Mouse (Mus musculus) thymus, postnatal 25 days (tissue): ENCODE results near the gene Pithd1.
A peak's percentile ranks its signal among the peaks of the same experiment; 100 is the strongest.
"Not testable (repeated sequence)": the region's sequence is repeated elsewhere in the genome, so short reads cannot be mapped to it uniquely, and the experiment has no call there.

Experiments used
- DNase-seq: peaks from one replicate; pipeline ENCODE4 v3.0.0; 2022

The Pithd1 gene

GRCm38 (mm10) chr4:135960717-135961116 lies 26.3 kb downstream of the Pithd1 start:
- DNase-seq = peak; percentile 82

DNA sequence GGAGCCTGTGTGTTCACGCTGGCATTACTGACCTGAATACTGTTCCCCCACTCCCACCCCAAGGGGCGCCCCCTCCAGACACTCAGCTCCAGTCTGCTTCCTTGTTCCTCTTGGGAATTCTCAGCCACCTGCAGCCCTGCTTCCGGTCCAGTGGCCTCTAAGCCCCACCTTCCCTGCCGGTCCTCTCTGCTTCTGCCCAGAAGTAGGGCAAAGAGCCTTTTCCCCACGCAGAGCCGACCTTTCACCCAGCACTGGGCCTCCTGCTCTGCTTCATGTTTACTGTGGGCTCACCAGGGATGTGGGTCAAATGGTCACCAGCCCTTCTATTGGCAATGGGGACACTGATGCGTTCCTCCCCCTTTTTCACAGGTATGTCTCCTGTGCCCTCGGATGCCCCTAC lies 28.7 kb downstream of the Pithd1 start:
- DNase-seq = no peak

- no peak for DNase-seq
Measured at GRCm38 (mm10) chr4:135955886-135956285, 31.2 kb downstream of the Pithd1 start.

- DNase-seq = peak; percentile 77
Measured at GRCm38 (mm10) chr4:135954241-135954640, 32.8 kb downstream of the Pithd1 start.

GRCm38 (mm10) chr4:135953179-135953578 lies 33.9 kb downstream of the Pithd1 start:
- no peak for DNase-seq

- no peak for DNase-seq
Measured at GRCm38 (mm10) chr4:135951505-135951904, 35.6 kb downstream of the Pithd1 start.

GRCm38 (mm10) chr4:135950365-135950764 lies 36.7 kb downstream of the Pithd1 start:
- no peak for DNase-seq

DNA sequence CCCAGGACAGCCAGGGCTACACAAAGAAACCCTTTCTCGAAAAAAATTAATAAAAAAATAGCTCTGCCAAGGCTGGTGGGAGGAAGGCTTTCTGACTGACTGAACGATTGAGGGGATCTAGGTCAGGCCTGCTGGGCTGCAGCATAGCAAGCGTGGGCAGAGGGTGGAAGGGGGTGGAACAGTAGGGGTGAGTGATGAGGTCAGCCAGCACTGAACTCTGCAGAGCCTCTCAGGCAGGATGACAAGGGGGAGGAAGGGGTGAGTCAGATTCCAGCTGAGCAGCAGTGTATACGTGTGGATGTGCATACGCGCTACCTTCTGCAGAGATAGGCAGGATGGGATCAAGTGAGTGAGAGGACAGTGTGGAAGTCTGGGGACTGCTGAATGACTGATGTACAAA lies 37.2 kb downstream of the Pithd1 start:
- DNase-seq = no peak

GRCm38 (mm10) chr4:135949475-135949874 lies 37.6 kb downstream of the Pithd1 start:
- no peak for DNase-seq

- DNase-seq = no peak
Measured at GRCm38 (mm10) chr4:135948142-135948541, 38.9 kb downstream of the Pithd1 start.

GRCm38 (mm10) chr4:135946659-135947301 lies 40.3 kb downstream of the Pithd1 start:
- DNase-seq = peak; percentile 21

- peak; percentile 96 for DNase-seq
Measured at GRCm38 (mm10) chr4:135946278-135946658, 40.8 kb downstream of the Pithd1 start, which contains the start of gene Hmgcl. Gene Hmgcl, plus strand, starts transcription at chr4:135946448.

- no peak for DNase-seq
Measured at GRCm38 (mm10) chr4:135945706-135946105, 41.4 kb downstream of the Pithd1 start.

DNA sequence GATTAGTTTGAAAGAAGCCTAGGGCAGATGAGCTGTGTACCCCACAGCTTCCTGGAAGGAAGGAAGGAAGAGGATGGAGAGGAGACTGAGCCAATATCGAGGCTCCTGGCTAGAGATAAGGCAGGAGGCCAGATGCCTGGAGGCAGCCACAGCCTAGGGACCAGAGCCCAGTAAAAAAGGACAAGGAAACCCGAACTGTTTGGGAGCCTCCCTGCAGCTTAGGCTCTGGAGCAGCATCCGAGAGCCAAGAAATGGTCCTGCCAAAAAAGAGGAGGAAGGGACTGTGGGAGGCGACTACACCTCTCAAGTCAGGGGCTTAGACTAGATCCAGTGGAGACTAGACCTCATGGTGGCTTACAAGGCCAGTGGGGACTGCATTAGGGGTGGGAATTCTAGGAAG lies 43.7 kb downstream of the Pithd1 start:
- DNase-seq = no peak

GRCm38 (mm10) chr4:135942193-135942592 lies 44.9 kb downstream of the Pithd1 start:
- DNase-seq = no peak

GRCm38 (mm10) chr4:135941026-135941425 lies 46.0 kb downstream of the Pithd1 start:
- not testable (repeated sequence) for DNase-seq

- no peak for DNase-seq
Measured at GRCm38 (mm10) chr4:135938858-135939257, 48.2 kb downstream of the Pithd1 start.

DNA sequence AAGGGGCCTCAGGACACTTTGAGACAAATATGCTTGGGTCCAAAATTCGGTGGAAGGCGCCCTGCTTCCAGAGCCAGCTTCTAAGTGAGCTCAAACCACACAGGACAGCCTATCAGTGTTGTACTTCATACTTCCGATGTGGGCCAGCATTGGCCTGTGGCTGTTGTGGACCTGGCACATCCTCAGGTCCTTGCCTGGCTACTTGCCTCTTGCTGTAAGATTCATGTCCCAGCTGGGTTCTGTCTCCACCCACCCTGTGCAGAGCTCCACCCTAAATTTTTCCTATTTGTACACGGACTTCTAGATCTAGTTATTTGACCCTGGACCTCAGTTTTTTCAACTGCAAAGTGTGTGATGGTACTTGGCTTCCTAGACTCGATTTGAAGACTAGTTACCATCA lies 51.6 kb downstream of the Pithd1 start:
- no peak for DNase-seq

- no peak for DNase-seq
Measured at GRCm38 (mm10) chr4:135934708-135935500, 52.2 kb downstream of the Pithd1 start.

- DNase-seq = peak; percentile 48
Measured at GRCm38 (mm10) chr4:135931832-135932231, 55.2 kb downstream of the Pithd1 start.

GRCm38 (mm10) chr4:135930239-135930638 lies 56.8 kb downstream of the Pithd1 start:
- DNase-seq = no peak

DNA sequence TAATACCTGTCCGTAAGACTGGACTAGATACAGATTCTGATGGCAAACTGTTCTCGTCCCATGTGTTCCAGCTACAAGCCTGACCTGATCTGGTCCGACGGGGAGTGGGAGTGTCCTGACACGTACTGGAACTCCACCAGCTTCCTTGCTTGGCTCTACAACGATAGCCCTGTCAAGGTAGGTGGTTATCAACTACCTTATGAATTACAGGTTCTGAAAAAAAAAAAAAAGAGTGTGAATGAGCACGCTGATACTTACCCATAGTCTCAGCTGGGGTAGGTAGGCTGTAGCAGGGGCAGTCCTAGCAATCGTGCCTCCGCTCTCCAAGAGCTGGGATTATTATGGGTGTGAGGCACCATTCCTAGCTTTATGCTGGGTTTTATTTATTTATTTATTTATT lies 57.2 kb downstream of the Pithd1 start:
- DNase-seq = no peak

DNA sequence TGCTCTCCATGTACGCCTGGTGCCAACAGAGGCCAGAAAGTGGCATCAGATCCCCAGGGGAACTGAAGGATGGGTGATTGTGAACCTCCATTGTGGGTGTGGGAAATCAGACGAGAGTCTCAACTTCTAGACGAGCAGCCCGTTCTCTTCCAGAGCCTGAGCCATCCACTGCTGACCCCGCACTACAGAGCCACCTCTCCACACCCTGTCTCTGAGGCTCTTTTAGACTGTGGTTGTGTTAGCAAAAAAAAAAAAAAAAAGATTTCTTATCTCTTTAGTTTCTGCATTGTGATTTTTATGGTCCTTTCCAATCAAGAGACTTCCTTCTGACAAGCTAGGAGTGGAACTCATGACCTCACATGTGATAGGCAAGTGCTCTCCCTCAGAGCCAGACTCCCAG lies 57.7 kb downstream of the Pithd1 start:
- no peak for DNase-seq

DNA sequence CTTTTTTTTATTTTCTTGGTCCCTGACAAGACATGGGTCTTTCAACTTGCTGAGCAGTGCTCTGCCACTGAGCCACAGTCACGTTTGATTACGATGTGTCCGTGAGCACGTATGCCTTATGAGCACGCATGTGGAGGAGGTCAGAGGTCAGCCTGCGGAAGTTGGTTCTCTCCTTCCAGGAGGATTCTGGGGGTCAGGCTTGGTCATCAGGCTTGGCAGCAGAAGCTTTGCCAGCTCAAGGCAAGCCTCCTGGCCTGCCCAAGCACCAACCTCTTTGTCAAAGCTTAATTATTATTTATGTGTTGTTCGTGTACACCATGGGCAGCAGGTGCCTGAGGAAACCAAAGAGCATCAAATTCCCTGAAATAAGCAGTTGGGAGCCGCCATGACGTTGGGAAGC lies 58.7 kb downstream of the Pithd1 start:
- DNase-seq = no peak
